Mouse (Mus musculus) limb, embryonic 11.5 days (tissue): ENCODE measurements around the gene Sfrp2. TPM values are rescaled to one million over a fixed set of nuclear protein-coding genes. Genes with fewer than 3 reads are reported as not detected.

Source experiments
- ATAC-seq: fragments of 200-750 bp; cut with Nextera tagmentation; 2 replicates; pipeline ENCODE4 v1.8.0; 2017; ENCODE audit warnings: low read depth; ENCODE audit not compliant: insufficient number of reproducible peaks, low FRiP score, low TSS enrichment
- DNase-seq: peaks from one replicate; pipeline ENCODE4 v3.0.0-alpha.2; 2015; ENCODE audit warnings: low spot score
- H3K27ac ChIP-seq: fragments of 300-500 bp; sonication (generic); replicated peaks from 2 replicates; pipeline ENCODE4 v1.5.1; 2014; ENCODE audit warnings: low read depth, mild to moderate bottlenecking, low read length
- H3K27me3 ChIP-seq: fragments of 300-500 bp; sonication (generic); 2 replicates; pipeline ENCODE4 v1.6.1; 2014; ENCODE audit warnings: mild to moderate bottlenecking, low read length, mixed read lengths; ENCODE audit not compliant: control insufficient read depth, insufficient read depth
- H3K36me3 ChIP-seq: fragments of 300-500 bp; sonication (generic); 2 replicates; pipeline ENCODE4 v1.6.1; 2014; ENCODE audit warnings: mild to moderate bottlenecking, low read length, moderate library complexity, mixed read lengths; ENCODE audit not compliant: control insufficient read depth, insufficient read depth
- H3K4me1 ChIP-seq: fragments of 300-500 bp; sonication (generic); 2 replicates; pipeline ENCODE4 v1.6.1; 2014; ENCODE audit warnings: low read length, mixed read lengths; ENCODE audit not compliant: control insufficient read depth, insufficient read depth
- H3K4me2 ChIP-seq: fragments of 300-500 bp; sonication (generic); 2 replicates; pipeline ENCODE4 v1.6.1; 2014; ENCODE audit warnings: low read depth, mild to moderate bottlenecking, moderate library complexity; ENCODE audit not compliant: severe bottlenecking
- H3K4me3 ChIP-seq: fragments of 300-500 bp; sonication (generic); 2 replicates; pipeline ENCODE4 v1.5.1; 2014; ENCODE audit warnings: low read depth, low read length
- H3K9ac ChIP-seq: fragments of 300-500 bp; sonication (generic); 2 replicates; pipeline ENCODE4 v1.6.1; 2014; ENCODE audit warnings: mild to moderate bottlenecking, low read length
- H3K9me3 ChIP-seq: fragments of 300-500 bp; sonication (generic); 2 replicates; pipeline ENCODE4 v1.6.1; 2016; ENCODE audit warnings: low read length; ENCODE audit not compliant: control insufficient read depth
- WGBS: fragments of 180-500 bp; shearing (Covaris S2); extraction: QIAGEN DNeasy Blood & Tissue Kit; methylation state at CpG from one replicate; pipeline ENCODE4 v1.1.7; 2014; 5-methylcytosine and 5-hydroxymethylcytosine counted together
- polyA plus RNA-seq: library from polyadenylated mRNA; unstranded; fragments of >200 nt; fragmentation: Nextera tagmentation; extraction: Ambion mirVana; gene quantifications from 2 replicates; pipeline ENCODE4 v1.2.1, GENCODE M21; 2014

The Sfrp2 gene
- polyA plus RNA-seq, 1 experiment from 2014 or later = 162 TPM

DNA sequence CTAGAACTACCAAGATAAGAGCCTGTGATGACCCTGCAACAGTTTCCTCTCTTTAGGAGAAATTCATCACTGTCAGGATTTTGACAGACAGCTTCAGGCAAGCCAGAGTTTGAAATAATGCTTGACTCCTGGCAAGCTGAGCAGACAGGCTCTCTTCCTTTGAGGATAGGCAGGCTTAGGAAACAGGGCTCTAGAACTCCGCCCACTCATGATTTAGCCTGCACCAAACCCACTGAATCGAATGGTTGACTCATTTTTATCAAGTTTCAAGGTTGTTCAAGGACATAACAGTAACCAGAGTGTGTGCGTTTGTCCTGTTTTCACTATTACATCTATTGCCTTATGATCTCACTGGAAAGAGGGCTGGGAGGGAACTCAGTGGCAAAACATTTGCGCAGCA lies 18.8 kb upstream of the Sfrp2 start:
- DNase-seq = no peak
- Histone ChIP-seq H3K4me3 (no peak overlapping the region), H3K9me3 (no peaks in the 10 kb centered on the region), H3K36me3 (no peaks in the 10 kb centered on the region), H3K27me3 (no peaks in the 10 kb centered on the region), H3K4me2 (no peak overlapping the region), H3K9ac (no peak overlapping the region), H3K4me1 (no peaks in the 10 kb centered on the region), H3K27ac (no peak overlapping the region)
- ATAC-seq = no peak
- 91% methylated on average over 4 of the region's 4 CpGs for WGBS

DNA sequence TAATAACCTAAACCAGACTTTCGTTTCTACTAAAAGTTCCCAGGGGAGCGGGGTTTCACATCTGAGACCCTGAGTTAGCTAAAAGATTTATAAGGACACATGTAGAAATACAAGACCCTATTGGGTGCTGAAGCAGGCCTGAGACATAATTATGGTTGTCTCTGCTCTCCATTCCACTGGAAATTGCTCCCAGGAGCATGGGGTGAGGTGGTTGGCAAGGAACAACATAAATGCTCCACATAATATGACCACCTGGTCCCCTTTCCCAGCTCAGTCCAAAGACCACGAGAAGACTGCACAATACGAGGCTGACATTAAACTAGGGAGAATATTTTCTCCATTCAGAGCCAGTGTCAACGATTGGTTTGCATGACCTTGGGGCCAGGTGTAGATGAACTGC lies 18.2 kb upstream of the Sfrp2 start:
- Histone ChIP-seq H3K27ac (no peak overlapping the region), H3K4me1 (no peaks in the 10 kb centered on the region), H3K9ac (no peak overlapping the region), H3K4me3 (no peak overlapping the region), H3K27me3 (no peaks in the 10 kb centered on the region), H3K36me3 (no peaks in the 10 kb centered on the region), H3K4me2 (no peak overlapping the region), H3K9me3 (no peaks in the 10 kb centered on the region)
- ATAC-seq (no peak), DNase-seq (no peak)
- WGBS = 67% methylated on average over 5 of the region's 5 CpGs

DNA sequence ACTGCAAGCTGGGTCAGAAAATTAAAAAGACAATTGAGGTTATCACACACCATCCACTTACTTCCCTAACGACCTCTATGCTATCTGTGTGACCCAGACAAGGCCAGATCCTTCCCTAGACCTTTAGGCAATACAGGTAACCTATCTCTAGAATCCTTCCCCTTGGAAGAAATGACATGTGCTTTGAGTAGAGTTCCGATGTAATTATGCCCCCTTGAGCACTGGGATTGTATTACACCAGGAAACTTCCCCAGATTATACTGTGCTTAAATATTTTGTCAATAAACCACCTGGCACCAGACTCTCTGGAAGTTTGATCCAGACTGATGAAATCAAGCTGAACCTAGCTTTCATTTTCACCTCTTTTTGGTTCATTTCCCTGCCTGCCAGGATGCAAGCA lies 14.5 kb upstream of the Sfrp2 start:
- no peak for DNase-seq
- no peak overlapping the region for H3K27ac ChIP-seq
- 47% methylated on average over 2 of the region's 2 CpGs for WGBS
- no peaks in the 10 kb centered on the region for H3K9me3 ChIP-seq
- no peak overlapping the region for H3K9ac ChIP-seq
- H3K4me3 ChIP-seq = no peak overlapping the region
- H3K36me3 ChIP-seq = no peaks in the 10 kb centered on the region
- no peak overlapping the region for H3K4me2 ChIP-seq
- ATAC-seq = 0 out of 2 replicates have a peak, but pooled peaks have one; percentile 31
- H3K27me3 ChIP-seq = no peaks in the 10 kb centered on the region
- H3K4me1 ChIP-seq = 0 out of 2 replicates have a peak, but pooled peaks cover 3% of the 10 kb centered on the region

DNA sequence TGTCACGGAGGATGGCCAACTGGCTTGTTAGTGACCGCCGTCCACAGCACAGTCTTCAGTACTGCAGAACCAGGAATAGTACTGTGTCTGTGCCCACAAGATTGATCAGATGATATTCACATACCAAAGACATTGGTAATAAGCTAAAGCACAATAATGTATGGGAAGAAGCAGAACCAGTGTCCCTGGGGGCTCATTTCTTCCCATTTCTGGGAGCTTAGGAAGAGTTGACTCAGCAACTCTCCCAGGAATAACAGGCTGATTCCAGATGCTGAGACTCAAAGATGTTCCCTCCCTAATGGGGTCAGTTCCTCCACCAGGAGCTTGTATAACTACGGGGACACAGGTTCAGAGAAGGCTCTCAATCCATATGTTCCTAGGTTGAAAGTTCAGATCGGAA lies 13.9 kb upstream of the Sfrp2 start:
- 89% methylated on average over 5 of the region's 5 CpGs for WGBS
- H3K4me3 ChIP-seq = no peak overlapping the region
- ATAC-seq = no peak

DNA sequence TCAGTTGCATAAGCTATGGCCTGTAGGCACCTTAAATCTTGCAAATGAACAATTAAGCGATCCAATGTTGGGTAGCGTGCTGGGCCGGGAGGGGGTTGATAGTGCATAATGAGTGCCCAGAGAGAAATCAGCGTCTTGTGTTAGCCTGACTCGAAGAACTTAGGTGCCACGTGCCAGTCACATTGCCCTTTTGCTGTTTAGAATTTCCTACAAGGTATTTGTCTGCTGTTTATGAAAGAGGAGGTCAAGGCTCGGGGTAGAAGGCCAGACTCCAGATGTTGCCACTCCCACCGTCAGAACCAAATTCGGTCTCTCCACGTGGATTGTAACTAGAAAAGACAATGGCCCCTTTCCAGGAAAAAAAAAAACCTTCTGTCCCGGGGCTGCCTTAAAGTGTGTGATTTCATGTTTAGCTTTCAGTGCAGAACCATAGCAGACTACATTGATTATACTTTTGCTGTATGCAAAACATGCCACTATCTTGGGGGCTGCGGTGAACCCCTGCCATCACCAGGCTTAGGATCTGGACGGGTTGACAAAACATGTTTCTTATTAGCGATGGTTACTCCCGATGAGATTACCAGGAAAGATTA lies 11.0 kb upstream of the Sfrp2 start:
- H3K27me3 ChIP-seq = no peaks in the 10 kb centered on the region
- no peak overlapping the region for H3K4me3 ChIP-seq
- no peak overlapping the region for H3K27ac ChIP-seq
- WGBS = 38% methylated on average over 15 of the region's 15 CpGs
- H3K9me3 ChIP-seq = no peaks in the 10 kb centered on the region
- ATAC-seq (no peak), DNase-seq (peak; percentile 43)
- no peak overlapping the region for H3K9ac ChIP-seq
- H3K4me1 ChIP-seq = 0 out of 2 replicates have a peak, but pooled peaks cover 3% of the 10 kb centered on the region
- H3K36me3 ChIP-seq = no peaks in the 10 kb centered on the region
- H3K4me2 ChIP-seq = no peak overlapping the region

More for the DNA sequence above, 13.9 kb upstream of the Sfrp2 start:
- Histone ChIP-seq H3K9ac (no peak overlapping the region), H3K27ac (no peak overlapping the region), H3K4me1 (0 out of 2 replicates have a peak, but pooled peaks cover 3% of the 10 kb centered on the region), H3K27me3 (no peaks in the 10 kb centered on the region), H3K36me3 (no peaks in the 10 kb centered on the region), H3K4me2 (no peak overlapping the region), H3K9me3 (no peaks in the 10 kb centered on the region)
- DNase-seq = no peak

DNA sequence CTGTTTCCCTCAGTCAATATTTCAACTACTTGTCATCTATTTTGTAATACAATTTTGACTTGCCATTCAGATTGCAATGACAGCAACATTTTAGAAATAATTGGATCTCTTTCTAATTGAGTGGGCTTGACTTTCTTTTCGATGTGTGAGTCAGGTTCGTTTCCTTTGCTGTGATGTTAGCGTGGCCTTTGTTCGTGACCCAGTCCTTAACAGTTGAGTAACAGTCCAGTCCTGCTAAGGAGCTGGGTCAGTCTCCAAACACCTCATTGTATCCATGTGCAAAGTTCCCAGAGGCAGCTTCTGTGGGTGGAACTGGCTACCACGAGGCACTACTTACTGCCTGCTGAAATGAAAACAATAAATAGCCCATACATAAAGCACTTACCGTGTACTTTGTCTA lies 10.5 kb upstream of the Sfrp2 start:
- Histone ChIP-seq H3K4me3 (no peak overlapping the region), H3K9me3 (no peaks in the 10 kb centered on the region), H3K27ac (no peak overlapping the region), H3K36me3 (no peaks in the 10 kb centered on the region), H3K4me1 (0 out of 2 replicates have a peak, but pooled peaks cover 3% of the 10 kb centered on the region), H3K27me3 (no peaks in the 10 kb centered on the region), H3K4me2 (no peak overlapping the region), H3K9ac (no peak overlapping the region)
- no peak for DNase-seq
- WGBS = 47% methylated on average over 6 of the region's 6 CpGs
- no peak for ATAC-seq

DNA sequence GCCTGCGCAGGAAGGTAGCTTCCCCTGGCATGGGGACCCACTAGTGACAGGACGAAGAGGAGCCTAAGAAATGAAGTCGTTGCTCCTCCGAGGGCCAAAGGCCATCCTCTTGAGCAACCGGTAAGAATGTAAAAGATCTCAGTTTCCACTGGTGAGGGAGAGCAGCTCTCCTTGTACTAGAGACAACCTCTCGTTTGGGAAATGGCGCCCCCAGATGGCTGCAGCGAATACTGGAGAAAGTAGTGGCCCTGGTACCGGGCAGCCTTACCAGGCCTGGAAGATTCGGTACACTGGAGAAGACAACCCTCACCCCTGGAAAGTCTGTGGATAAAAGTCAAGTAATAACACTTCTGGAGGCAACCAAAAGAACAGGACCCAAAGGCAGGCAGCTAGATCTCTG lies 3.8 kb upstream of the Sfrp2 start:
- H3K9me3 ChIP-seq = no peaks in the 10 kb centered on the region
- peaks cover 23% of the 10 kb centered on the region for H3K4me1 ChIP-seq
- H3K4me3 ChIP-seq = no peak overlapping the region
- DNase-seq (peak; percentile 47), ATAC-seq (no peak)
- no peak overlapping the region for H3K4me2 ChIP-seq
- 76% methylated on average over 10 of the region's 10 CpGs for WGBS
- no peaks in the 10 kb centered on the region for H3K36me3 ChIP-seq
- no peak overlapping the region for H3K9ac ChIP-seq
- no peaks in the 10 kb centered on the region for H3K27me3 ChIP-seq
- no peak overlapping the region for H3K27ac ChIP-seq

DNA sequence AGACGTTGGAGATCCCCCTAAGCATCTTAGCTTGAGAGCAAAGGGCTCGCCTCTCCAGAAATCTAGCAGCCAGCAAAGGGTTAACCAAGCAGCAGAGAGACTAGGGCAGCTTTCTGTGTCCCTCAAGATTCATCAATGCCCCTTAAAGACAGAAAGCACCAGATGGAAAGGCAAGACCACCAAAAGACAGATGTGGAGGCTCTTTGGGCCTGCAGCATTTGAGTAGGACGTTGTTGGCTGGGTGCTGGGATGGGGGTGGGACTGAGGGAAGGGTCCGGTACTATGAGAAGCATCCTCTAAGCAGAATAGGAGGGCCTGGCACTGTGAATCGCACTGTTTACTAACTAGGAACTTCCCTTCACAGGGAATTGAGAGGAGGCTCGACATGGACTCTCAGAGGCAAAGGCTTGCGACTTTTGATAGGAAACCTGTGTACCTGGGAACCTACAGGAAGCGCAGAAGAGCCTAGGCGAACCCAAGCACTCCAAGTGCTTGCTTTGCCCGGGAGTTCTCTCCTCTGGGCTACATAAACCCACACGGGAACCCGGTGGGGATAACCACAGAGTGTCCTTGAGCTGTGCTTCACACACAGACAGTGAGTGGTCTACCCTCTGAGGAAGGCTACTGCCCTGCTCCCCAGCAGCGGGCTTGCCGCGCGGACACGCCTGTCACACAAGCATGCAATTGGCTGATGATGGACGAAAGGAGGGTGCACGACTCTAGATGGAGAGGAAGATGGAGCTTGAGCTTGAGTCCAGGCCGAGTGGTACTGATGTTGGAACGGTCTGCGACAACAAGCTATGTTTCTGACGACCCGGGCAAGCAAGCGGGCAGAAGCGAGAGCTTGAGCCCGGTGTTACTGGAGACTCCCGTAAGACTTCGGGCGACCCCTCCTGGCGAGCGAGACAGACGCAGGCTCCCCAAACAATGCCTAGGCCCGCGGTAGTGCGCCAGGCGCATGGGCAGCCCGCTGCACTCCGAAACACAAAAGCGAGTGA lies 2.3 kb upstream of the Sfrp2 start:
- peak overlapping the region; percentile 54 for H3K4me2 ChIP-seq
- peak overlapping the region; percentile 61 for H3K9ac ChIP-seq
- no peaks in the 10 kb centered on the region for H3K27me3 ChIP-seq
- peak overlapping the region; percentile 16; the same call in 1 of the 2 replicates for H3K4me3 ChIP-seq
- DNase-seq (peak; percentile 96), ATAC-seq (peak; percentile 68)
- H3K4me1 ChIP-seq = peaks cover 26% of the 10 kb centered on the region
- H3K9me3 ChIP-seq = no peaks in the 10 kb centered on the region
- H3K27ac ChIP-seq = peak overlapping the region; percentile 61; the same call in 1 of the 2 replicates
- WGBS = 7% methylated on average over 40 of the region's 40 CpGs
- no peaks in the 10 kb centered on the region for H3K36me3 ChIP-seq
